Mouse (Mus musculus) lung, postnatal 0 days (tissue): ENCODE results near the gene Il2. TPM values are rescaled to one million over a fixed set of nuclear protein-coding genes. Genes with fewer than 3 reads are reported as not detected.

Source experiments
- ATAC-seq: fragments of 200-750 bp; cut with Nextera tagmentation; 2 replicates; pipeline ENCODE4 v1.8.0; 2017; ENCODE audit warnings: moderate library complexity
- DNase-seq: peaks from one replicate; pipeline ENCODE4 v3.0.0-alpha.2; 2016; ENCODE audit warnings: low spot score
- H3K27ac ChIP-seq: fragments of 300-500 bp; sonication (generic); 2 replicates; pipeline ENCODE4 v1.5.1; 2014; ENCODE audit warnings: antibody characterized with exemption, mild to moderate bottlenecking, low read length, mixed read lengths
- H3K27me3 ChIP-seq: fragments of 300-500 bp; sonication (generic); replicated peaks from 2 replicates; pipeline ENCODE4 v1.6.1; 2014; ENCODE audit warnings: low read length, mixed read lengths; ENCODE audit not compliant: insufficient read depth
- H3K36me3 ChIP-seq: fragments of 300-500 bp; sonication (generic); 2 replicates; pipeline ENCODE4 v1.6.1; 2014; ENCODE audit warnings: low read length, mixed read lengths; ENCODE audit not compliant: insufficient read depth
- H3K4me1 ChIP-seq: fragments of 300-500 bp; sonication (generic); 2 replicates; pipeline ENCODE4 v1.6.1; 2014; ENCODE audit warnings: antibody characterized with exemption, low read depth, low read length, mixed read lengths; ENCODE audit not compliant: insufficient read depth
- H3K4me2 ChIP-seq: fragments of 300-500 bp; sonication (generic); replicated peaks from 2 replicates; pipeline ENCODE4 v1.6.1; 2014; ENCODE audit warnings: low read depth, mild to moderate bottlenecking, low read length, moderate library complexity, mixed read lengths
- H3K4me3 ChIP-seq: fragments of 300-500 bp; sonication (generic); 2 replicates; pipeline ENCODE4 v1.5.1; 2014; ENCODE audit warnings: low read depth, low read length
- H3K9ac ChIP-seq: fragments of 300-500 bp; sonication (generic); replicated peaks from 2 replicates; pipeline ENCODE4 v1.6.1; 2014; ENCODE audit warnings: low read depth, mild to moderate bottlenecking
- H3K9me3 ChIP-seq: fragments of 300-500 bp; sonication (generic); 2 replicates; pipeline ENCODE4 v1.6.1; 2016; ENCODE audit warnings: low read length, mixed read lengths
- CTCF ChIP-seq: IDR thresholded peaks from 2 replicates; pipeline ENCODE4 v1.5.1; 2016; ENCODE audit warnings: antibody characterized with exemption, mild to moderate bottlenecking
- EP300 ChIP-seq: IDR thresholded peaks from 2 replicates; pipeline ENCODE4 v1.6.1; 2016; ENCODE audit warnings: antibody characterized with exemption, mild to moderate bottlenecking, control low read depth
- WGBS: fragments of 180-500 bp; shearing (Covaris S2); extraction: QIAGEN DNeasy Blood & Tissue Kit; methylation state at CpG from one replicate; pipeline ENCODE4 v1.1.7; 2014; 5-methylcytosine and 5-hydroxymethylcytosine counted together
- polyA plus RNA-seq: library from polyadenylated mRNA; unstranded; fragments of >200 nt; fragmentation: Nextera tagmentation; extraction: Ambion mirVana; gene quantifications from 2 replicates; pipeline ENCODE4 v1.2.1, GENCODE M21; 2015

Gene Il2
- polyA plus RNA-seq, 1 experiment from 2014 or later: 0.25 TPM

GRCm38 (mm10) chr3:37157082-37157481 is 31.3 kb upstream of the Il2 start:
- Histone ChIP-seq H3K27ac (no peak overlapping the region), H3K36me3 (no peaks in the 10 kb centered on the region), H3K27me3 (no peaks in the 10 kb centered on the region), H3K4me1 (no peaks in the 10 kb centered on the region), H3K4me2 (no peak overlapping the region), H3K9me3 (no peaks in the 10 kb centered on the region), H3K9ac (no peak overlapping the region), H3K4me3 (no peak overlapping the region)
- 57% methylated on average over 8 of the region's 8 CpGs for WGBS
- DNase-seq (no peak), ATAC-seq (no peak)
- TF ChIP-seq EP300 (no peak), CTCF (no peak)

DNA sequence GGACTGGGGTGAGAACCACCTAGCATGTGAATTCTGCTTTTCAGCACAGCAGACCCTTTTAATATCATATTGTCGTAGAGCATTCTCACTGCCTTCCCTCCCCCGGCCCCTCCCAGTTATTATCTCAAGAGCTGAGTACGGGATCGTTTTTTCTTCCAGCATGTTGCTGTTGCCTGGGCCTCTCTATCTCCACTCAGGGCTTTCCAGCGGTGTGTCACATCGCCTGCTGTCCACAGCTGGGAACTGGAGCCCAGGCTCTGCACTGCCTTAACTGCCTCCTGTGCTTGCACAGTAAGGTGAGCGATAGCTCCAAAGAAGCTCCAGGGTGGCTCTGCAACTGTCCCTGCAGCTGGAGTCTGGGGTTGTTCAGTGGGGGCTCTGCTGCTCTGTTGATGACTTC is 28.6 kb upstream of the Il2 start:
- Histone ChIP-seq H3K4me3 (no peak overlapping the region), H3K4me1 (no peaks in the 10 kb centered on the region), H3K4me2 (no peak overlapping the region), H3K27ac (no peak overlapping the region), H3K36me3 (no peaks in the 10 kb centered on the region), H3K27me3 (no peaks in the 10 kb centered on the region), H3K9me3 (no peaks in the 10 kb centered on the region), H3K9ac (no peak overlapping the region)
- 49% methylated on average over 7 of the region's 7 CpGs for WGBS
- TF ChIP-seq CTCF (no peak; the same call in 1 of the 2 replicates), EP300 (no peak)
- no peak for ATAC-seq
- no peak for DNase-seq

DNA sequence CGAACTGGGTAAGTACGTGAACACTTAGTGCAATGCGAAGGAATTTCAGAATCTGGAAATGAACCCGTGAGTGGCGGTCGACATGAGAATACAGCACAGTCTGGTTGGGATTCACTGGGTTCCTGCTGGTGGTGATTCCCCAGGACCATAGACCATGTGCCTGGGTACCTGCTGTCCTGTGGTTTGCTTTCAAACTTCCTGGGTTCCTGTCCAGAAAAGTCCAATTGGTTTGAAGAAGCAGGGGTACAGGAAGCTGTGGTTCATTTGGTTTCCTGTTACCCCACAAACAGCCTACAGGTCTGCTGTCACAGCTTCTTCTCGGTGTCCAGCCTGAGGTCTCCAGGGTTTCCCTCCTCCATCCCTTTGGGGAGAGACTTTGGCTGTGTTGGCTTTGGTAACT is 27.2 kb upstream of the Il2 start:
- TF ChIP-seq EP300 (no peak), CTCF (no peak)
- WGBS: 83% methylated on average over 7 of the region's 7 CpGs
- ATAC-seq (no peak), DNase-seq (no peak)
- no peaks in the 10 kb centered on the region for H3K9me3 ChIP-seq
- no peaks in the 10 kb centered on the region for H3K36me3 ChIP-seq
- H3K4me1 ChIP-seq: no peaks in the 10 kb centered on the region
- no peak overlapping the region for H3K4me2 ChIP-seq
- H3K27ac ChIP-seq: no peak overlapping the region
- H3K27me3 ChIP-seq: no peaks in the 10 kb centered on the region
- no peak overlapping the region for H3K4me3 ChIP-seq
- H3K9ac ChIP-seq: no peak overlapping the region

DNA sequence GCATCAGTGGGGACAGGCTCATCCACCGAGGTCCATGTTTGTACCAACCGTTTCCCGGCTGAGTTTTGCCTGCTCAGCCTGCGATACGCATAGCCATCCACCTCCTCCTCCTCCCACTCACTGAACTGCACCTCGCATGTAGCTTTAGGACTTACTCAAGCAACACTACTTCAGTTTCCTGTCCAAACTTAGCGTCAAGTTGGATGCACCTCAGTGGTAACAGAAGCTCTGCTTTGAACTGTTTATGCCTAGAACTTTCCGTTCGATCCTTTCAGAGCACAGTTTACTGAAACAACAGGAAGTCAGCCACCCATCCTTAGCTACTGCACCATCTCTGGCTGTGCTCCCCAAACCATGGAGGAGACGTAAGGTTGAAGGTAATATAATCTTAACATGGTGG is 26.5 kb upstream of the Il2 start:
- H3K4me1 ChIP-seq: no peaks in the 10 kb centered on the region
- no peak overlapping the region for H3K4me2 ChIP-seq
- H3K9ac ChIP-seq: no peak overlapping the region
- ATAC-seq: no peak
- no peaks in the 10 kb centered on the region for H3K9me3 ChIP-seq
- no peak for DNase-seq
- no peaks in the 10 kb centered on the region for H3K36me3 ChIP-seq
- no peak overlapping the region for H3K4me3 ChIP-seq
- no peak overlapping the region for H3K27ac ChIP-seq
- H3K27me3 ChIP-seq: no peaks in the 10 kb centered on the region
- WGBS: 70% methylated on average over 10 of the region's 10 CpGs
- TF ChIP-seq EP300 (no peak), CTCF (no peak)

GRCm38 (mm10) chr3:37146810-37147209 is 21.1 kb upstream of the Il2 start:
- ATAC-seq: no peak

GRCm38 (mm10) chr3:37146406-37146805 is 20.6 kb upstream of the Il2 start:
- 5% methylated on average over 6 of the region's 8 CpGs for WGBS
- H3K4me3 ChIP-seq: no peak overlapping the region
- TF ChIP-seq EP300: no peak
- TF ChIP-seq CTCF: no peak
- H3K4me1 ChIP-seq: no peaks in the 10 kb centered on the region
- H3K36me3 ChIP-seq: no peaks in the 10 kb centered on the region
- no peak for DNase-seq
- ATAC-seq: no peak; the same call in 1 of the 2 replicates
- no peaks in the 10 kb centered on the region for H3K9me3 ChIP-seq
- no peak overlapping the region for H3K9ac ChIP-seq
- H3K27me3 ChIP-seq: no peaks in the 10 kb centered on the region
- no peak overlapping the region for H3K4me2 ChIP-seq
- no peak overlapping the region for H3K27ac ChIP-seq

More at GRCm38 (mm10) chr3:37146810-37147209, 21.1 kb upstream of the Il2 start:
- Histone ChIP-seq H3K4me1 (no peaks in the 10 kb centered on the region), H3K9ac (no peak overlapping the region), H3K4me2 (no peak overlapping the region), H3K27ac (no peak overlapping the region), H3K4me3 (no peak overlapping the region), H3K27me3 (no peaks in the 10 kb centered on the region), H3K9me3 (no peaks in the 10 kb centered on the region), H3K36me3 (no peaks in the 10 kb centered on the region)
- 48% methylated on average over 7 of the region's 7 CpGs for WGBS
- TF ChIP-seq CTCF: no peak
- TF ChIP-seq EP300: no peak
- no peak for DNase-seq

DNA sequence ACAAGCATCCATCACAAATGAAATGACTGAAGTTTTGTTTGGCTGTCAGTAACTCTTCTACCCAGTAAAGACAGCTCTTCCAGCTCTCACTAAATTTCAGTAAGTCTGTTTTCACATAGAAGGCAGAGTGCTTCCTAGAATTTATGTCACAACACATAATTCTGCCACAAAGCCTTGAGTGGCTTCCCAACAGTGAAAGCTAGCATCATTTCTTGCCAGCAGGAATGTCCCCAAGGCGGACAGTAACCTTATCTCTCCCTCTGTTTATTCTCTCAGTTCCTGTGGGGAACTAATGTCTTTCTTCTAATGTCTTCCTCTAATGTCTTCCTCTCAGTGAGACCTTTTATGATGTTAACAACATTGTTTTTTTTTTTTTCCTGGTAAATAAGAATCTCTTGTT is 19.2 kb upstream of the Il2 start:
- Histone ChIP-seq H3K27me3 (no peaks in the 10 kb centered on the region), H3K4me3 (no peak overlapping the region), H3K27ac (no peak overlapping the region), H3K36me3 (no peaks in the 10 kb centered on the region), H3K4me1 (no peaks in the 10 kb centered on the region), H3K9ac (no peak overlapping the region), H3K4me2 (no peak overlapping the region), H3K9me3 (no peaks in the 10 kb centered on the region)
- WGBS: 10% methylated on average over 1 of the region's 1 CpGs
- ATAC-seq: no peak
- DNase-seq: peak; percentile 15
- TF ChIP-seq EP300 (no peak), CTCF (no peak)
